Mouse (Mus musculus) neural tube, embryonic 13.5 days (tissue): ENCODE measurements around the gene Timm8b. TPM values are rescaled to one million over a fixed set of nuclear protein-coding genes. Genes with fewer than 3 reads are reported as not detected.

Experiments
- polyA plus RNA-seq: library from polyadenylated mRNA; unstranded; fragments of >200 nt; fragmentation: Nextera tagmentation; extraction: Ambion mirVana; gene quantifications from 2 replicates; pipeline ENCODE4 v1.2.1, GENCODE M21; 2015

The Timm8b gene
- polyA plus RNA-seq, 1 experiment from 2014 or later = 422 TPM

Other genes with a start within 250 kb of the Timm8b start
- 0.54 and 0.81 TPM in 2 replicates for gene Plet1, start 109.4 kb upstream of the Timm8b start, polyA plus RNA-seq
- 104 and 128 TPM in 2 replicates for gene Pts, start 75.2 kb upstream of the Timm8b start, polyA plus RNA-seq
- 15.7 and 17.1 TPM in 2 replicates for gene Il18, start 49.1 kb upstream of the Timm8b start, polyA plus RNA-seq
- 0.28 and 0.35 TPM in 2 replicates for gene Bco2, start 48.7 kb upstream of the Timm8b start, polyA plus RNA-seq
- gene Tex12, start 42.6 kb upstream of the Timm8b start, polyA plus RNA-seq = not detected in 2 replicates
- gene Sdhd, start 98 bp upstream of the Timm8b start, polyA plus RNA-seq = 229 and 243 TPM in 2 replicates
- 5.2 and 5.8 TPM in 2 replicates for gene Pih1d2, start 13.4 kb downstream of the Timm8b start, polyA plus RNA-seq
- 24.6 and 25.7 TPM in 2 replicates for gene Nkapd1, start 13.6 kb downstream of the Timm8b start, polyA plus RNA-seq
- gene Dlat, start 55.9 kb downstream of the Timm8b start, polyA plus RNA-seq = 48.9 and 50.8 TPM in 2 replicates
- 31.8 TPM in 2 replicates for gene Dixdc1, start 135.6 kb downstream of the Timm8b start, polyA plus RNA-seq
- gene 2310030G06Rik, start 142.6 kb downstream of the Timm8b start, polyA plus RNA-seq = 1.7 and 2.3 TPM in 2 replicates
- gene Cryab, start 147.4 kb downstream of the Timm8b start, polyA plus RNA-seq = 15.3 and 19.5 TPM in 2 replicates
- 2.4 and 4.5 TPM in 2 replicates for gene Hspb2, start 148.4 kb downstream of the Timm8b start, polyA plus RNA-seq
- gene Fdxacb1, start 164.3 kb downstream of the Timm8b start, polyA plus RNA-seq = 8.9 and 12.9 TPM in 2 replicates
- 49.2 and 54.9 TPM in 2 replicates for gene Alg9, start 171.1 kb downstream of the Timm8b start, polyA plus RNA-seq
- 56.7 and 61.4 TPM in 2 replicates for gene 1110032A03Rik, start 171.6 kb downstream of the Timm8b start, polyA plus RNA-seq
- gene Ppp2r1b, start 241.4 kb downstream of the Timm8b start, polyA plus RNA-seq = 52.0 and 57.6 TPM in 2 replicates